ENCODE assay signal across 17 mouse cellular contexts in genomic region chr12:92109615-92110014, GRCm38 (mm10).
DNase-seq lines count a peak whose midpoint lies in the region; ATAC-seq and TF ChIP-seq lines count a peak whose summit lies in the region.
"Had no signal": no experiment of that assay in that cellular context is flagged by ENCODE, and none has a peak within 500 bp of the region (broad histone marks: within the 10 kb centered on the region; RNA-seq: fewer than 3 reads in every experiment).

No protein-coding gene starts in this region.

- no peak overlapping the region for H3K4me2 ChIP-seq in hindbrain, postnatal 0 days (ENCODE audit: low read depth, low read length)
- no peak overlapping the region for H3K4me2 ChIP-seq in hindbrain, embryonic 16.5 days (ENCODE audit: low read length)
- H3K4me2 ChIP-seq in midbrain, embryonic 14.5 days (ENCODE audit: low read length), result no peak overlapping the region
- no peak overlapping the region for H3K4me2 ChIP-seq in midbrain, embryonic 16.5 days (ENCODE audit: low read length)
- H3K4me2 ChIP-seq in forebrain, embryonic 14.5 days (ENCODE audit: low read length), result no peak overlapping the region
- H3K4me2 ChIP-seq in limb, embryonic 14.5 days (replicated peaks; ENCODE audit: low read depth, low read length, severe bottlenecking), result no peak overlapping the region
- H3K4me2 ChIP-seq: embryonic facial prominence, embryonic 12.5 days; heart, embryonic 13.5 days; midbrain, embryonic 15.5 days had no signal

- no peaks in the 10 kb centered on the region for H3K36me3 ChIP-seq in hindbrain, postnatal 0 days (ENCODE audit: insufficient read depth, low read length)
- H3K36me3 ChIP-seq in hindbrain, embryonic 16.5 days (ENCODE audit: control insufficient read depth, insufficient read depth, low read length), result no peaks in the 10 kb centered on the region
- H3K36me3 ChIP-seq in midbrain, embryonic 14.5 days (ENCODE audit: control insufficient read depth, insufficient read depth, low read length), result no peaks in the 10 kb centered on the region
- no peaks in the 10 kb centered on the region for H3K36me3 ChIP-seq in midbrain, embryonic 16.5 days (ENCODE audit: control insufficient read depth, insufficient read depth, low read length)
- no peaks in the 10 kb centered on the region for H3K36me3 ChIP-seq in forebrain, embryonic 14.5 days (ENCODE audit: control insufficient read depth, insufficient read depth, low read length)
- H3K36me3 ChIP-seq in limb, embryonic 14.5 days (ENCODE audit: control insufficient read depth, insufficient read depth, low read length), result no peaks in the 10 kb centered on the region
- H3K36me3 ChIP-seq: embryonic facial prominence, embryonic 12.5 days; G1E; heart, embryonic 13.5 days; midbrain, embryonic 15.5 days had no signal

- no peaks in the 10 kb centered on the region for H3K9me3 ChIP-seq in hindbrain, postnatal 0 days (ENCODE audit: low read length)
- no peaks in the 10 kb centered on the region for H3K9me3 ChIP-seq in hindbrain, embryonic 16.5 days (ENCODE audit: control insufficient read depth, low read length)
- no peaks in the 10 kb centered on the region for H3K9me3 ChIP-seq in midbrain, embryonic 14.5 days (ENCODE audit: control insufficient read depth, low read length)
- H3K9me3 ChIP-seq in midbrain, embryonic 16.5 days (replicated peaks; ENCODE audit: control insufficient read depth, low read length, poor library complexity, severe bottlenecking), result no peaks in the 10 kb centered on the region
- H3K9me3 ChIP-seq in forebrain, embryonic 14.5 days (replicated peaks; ENCODE audit: control insufficient read depth, low read length), result no peaks in the 10 kb centered on the region
- H3K9me3 ChIP-seq in limb, embryonic 14.5 days (ENCODE audit: control insufficient read depth, low read length), result no peaks in the 10 kb centered on the region
- H3K9me3 ChIP-seq: embryonic facial prominence, embryonic 12.5 days; G1E; heart, embryonic 13.5 days; midbrain, embryonic 15.5 days had no signal

- no peaks in the 10 kb centered on the region for H3K27me3 ChIP-seq in hindbrain, postnatal 0 days (ENCODE audit: insufficient read depth, low read length)
- no peaks in the 10 kb centered on the region for H3K27me3 ChIP-seq in hindbrain, embryonic 16.5 days (replicated peaks; ENCODE audit: control insufficient read depth, insufficient read depth, low read length)
- no peaks in the 10 kb centered on the region for H3K27me3 ChIP-seq in midbrain, embryonic 14.5 days (ENCODE audit: control insufficient read depth, insufficient read depth, low read length)
- H3K27me3 ChIP-seq in midbrain, embryonic 16.5 days (ENCODE audit: control insufficient read depth, insufficient read depth, low read depth, low read length), result no peaks in the 10 kb centered on the region
- no peaks in the 10 kb centered on the region for H3K27me3 ChIP-seq in forebrain, embryonic 14.5 days (replicated peaks; ENCODE audit: control insufficient read depth, insufficient read depth, low read length)
- no peaks in the 10 kb centered on the region for H3K27me3 ChIP-seq in limb, embryonic 14.5 days (ENCODE audit: control insufficient read depth, insufficient read depth, low read length)
- H3K27me3 ChIP-seq: embryonic facial prominence, embryonic 12.5 days; heart, embryonic 13.5 days; midbrain, embryonic 15.5 days had no signal

- no peak for ATAC-seq in hindbrain, postnatal 0 days
- ATAC-seq in hindbrain, embryonic 16.5 days, result no peak
- no peak for ATAC-seq in midbrain, embryonic 14.5 days (ENCODE audit: low FRiP score, low TSS enrichment)
- no peak for ATAC-seq in midbrain, embryonic 16.5 days
- peak; percentile 72 for ATAC-seq in forebrain, embryonic 14.5 days
- ATAC-seq in limb, embryonic 14.5 days (ENCODE audit: low FRiP score, low read depth), result no peak
- ATAC-seq in megakaryocyte, adult 5-6 weeks (ENCODE audit: poor library complexity, severe bottlenecking), result no peak
- ATAC-seq: CD4-positive, CD25-positive, alpha-beta regulatory T cell, adult 4 months; intestine, embryonic 16.5 days; midbrain, embryonic 15.5 days had no signal

- DNase-seq in hindbrain, postnatal 0 days (ENCODE audit: low spot score), result peak; percentile 31
- peak; percentile 17 for DNase-seq in midbrain, embryonic 14.5 days
- peak; percentile 62 for DNase-seq in forebrain, embryonic 14.5 days (ENCODE audit: low spot score)
- DNase-seq in limb, embryonic 14.5 days (ENCODE audit: low spot score), result peak; percentile 14
- DNase-seq: heart, postnatal 36 days; right cerebral cortex, postnatal 25 days had no signal

- no peak overlapping the region for H3K27ac ChIP-seq in hindbrain, postnatal 0 days
- H3K27ac ChIP-seq in hindbrain, embryonic 16.5 days (ENCODE audit: low read depth, low read length), result no peak overlapping the region
- no peak overlapping the region for H3K27ac ChIP-seq in midbrain, embryonic 14.5 days (replicated peaks; ENCODE audit: low read depth, low read length)
- no peak overlapping the region for H3K27ac ChIP-seq in midbrain, embryonic 16.5 days (ENCODE audit: low read length)
- no peak overlapping the region for H3K27ac ChIP-seq in forebrain, embryonic 14.5 days (ENCODE audit: low read depth, low read length)
- no peak overlapping the region for H3K27ac ChIP-seq in limb, embryonic 14.5 days (replicated peaks; ENCODE audit: low read depth, low read length)
- H3K27ac ChIP-seq: embryonic facial prominence, embryonic 12.5 days; heart, embryonic 13.5 days; left cerebral cortex, adult 2 months; liver, embryonic 14.5 days; midbrain, embryonic 15.5 days had no signal

- H3K9ac ChIP-seq in hindbrain, postnatal 0 days (replicated peaks; ENCODE audit: low read length), result no peak overlapping the region
- no peak overlapping the region for H3K9ac ChIP-seq in hindbrain, embryonic 16.5 days (ENCODE audit: low read depth, low read length)
- no peak overlapping the region for H3K9ac ChIP-seq in midbrain, embryonic 14.5 days (replicated peaks; ENCODE audit: low read length)
- H3K9ac ChIP-seq in midbrain, embryonic 16.5 days (ENCODE audit: low read depth, low read length), result no peak overlapping the region
- H3K9ac ChIP-seq in forebrain, embryonic 14.5 days (ENCODE audit: low read length), result no peak overlapping the region
- no peak overlapping the region for H3K9ac ChIP-seq in limb, embryonic 14.5 days (ENCODE audit: low read depth, low read length, severe bottlenecking)
- H3K9ac ChIP-seq: embryonic facial prominence, embryonic 12.5 days; heart, embryonic 13.5 days; liver, embryonic 14.5 days; midbrain, embryonic 15.5 days had no signal

- WGBS in hindbrain, postnatal 0 days, result 49% methylated on average over 3 of the region's 3 CpGs
- WGBS in hindbrain, embryonic 16.5 days, result 50% methylated on average over 3 of the region's 3 CpGs
- 68% methylated on average over 3 of the region's 3 CpGs for WGBS in midbrain, embryonic 14.5 days
- 55% methylated on average over 3 of the region's 3 CpGs for WGBS in midbrain, embryonic 16.5 days
- 14% methylated on average over 3 of the region's 3 CpGs for WGBS in forebrain, embryonic 14.5 days
- WGBS in limb, embryonic 14.5 days, result 30% methylated on average over 3 of the region's 3 CpGs

- TF ChIP-seq POLR2A in limb, embryonic 14.5 days (IDR thresholded peaks at IDR 0.05; ENCODE audit: borderline replicate concordance, extremely low read depth, insufficient read depth, insufficient read length), result no peak

- TF ChIP-seq CTCF in hindbrain, postnatal 0 days (IDR thresholded peaks at IDR 0.05; ENCODE audit: low read depth), result no peak

- no peak overlapping the region for H3K4me3 ChIP-seq in hindbrain, postnatal 0 days (ENCODE audit: low read length)
- no peak overlapping the region for H3K4me3 ChIP-seq in hindbrain, embryonic 16.5 days (ENCODE audit: low read length)
- no peak overlapping the region for H3K4me3 ChIP-seq in midbrain, embryonic 14.5 days (replicated peaks; ENCODE audit: low read depth, low read length)
- no peak overlapping the region for H3K4me3 ChIP-seq in midbrain, embryonic 16.5 days (ENCODE audit: low read depth, low read length)
- H3K4me3 ChIP-seq in forebrain, embryonic 14.5 days (ENCODE audit: low read depth, low read length), result no peak overlapping the region
- no peak overlapping the region for H3K4me3 ChIP-seq in limb, embryonic 14.5 days (replicated peaks; ENCODE audit: low read length)
- H3K4me3 ChIP-seq: embryonic facial prominence, embryonic 12.5 days; heart, embryonic 13.5 days; left cerebral cortex, adult 2 months; midbrain, embryonic 15.5 days had no signal

- no peaks in the 10 kb centered on the region for H3K4me1 ChIP-seq in hindbrain, postnatal 0 days (ENCODE audit: insufficient read depth, low read length)
- H3K4me1 ChIP-seq in hindbrain, embryonic 16.5 days (ENCODE audit: control insufficient read depth, insufficient read depth, low read depth, low read length), result no peaks in the 10 kb centered on the region
- no peaks in the 10 kb centered on the region for H3K4me1 ChIP-seq in midbrain, embryonic 14.5 days (ENCODE audit: control insufficient read depth, insufficient read depth, low read length)
- H3K4me1 ChIP-seq in midbrain, embryonic 16.5 days (ENCODE audit: control insufficient read depth, insufficient read depth, low read length), result no peaks in the 10 kb centered on the region
- H3K4me1 ChIP-seq in forebrain, embryonic 14.5 days (ENCODE audit: control insufficient read depth, insufficient read depth, low read length), result peaks cover 7% of the 10 kb centered on the region; the same call in 1 of the 2 replicates
- H3K4me1 ChIP-seq in limb, embryonic 14.5 days (ENCODE audit: control insufficient read depth, insufficient read depth, low read length), result peaks cover 2% of the 10 kb centered on the region; the same call in 1 of the 2 replicates
- H3K4me1 ChIP-seq: embryonic facial prominence, embryonic 12.5 days; heart, embryonic 13.5 days; midbrain, embryonic 15.5 days had no signal
